Mouse (Mus musculus): ENCODE results near the gene Dpf3.

Gene Dpf3

GRCm38 (mm10) chr12:83466508-83467430 is 20.7 kb downstream of the Dpf3 start:
- peak; percentile 11 for DNase-seq (ENCODE audit: low spot score)

GRCm38 (mm10) chr12:83466053-83466452 is 21.5 kb downstream of the Dpf3 start:
- DNase-seq (ENCODE audit: low spot score), result no peak

GRCm38 (mm10) chr12:83460272-83460671 is 27.2 kb downstream of the Dpf3 start:
- no peak for DNase-seq (ENCODE audit: low spot score)

GRCm38 (mm10) chr12:83454697-83455321 is 32.7 kb downstream of the Dpf3 start:
- no peak for DNase-seq (ENCODE audit: low spot score)

- DNase-seq (ENCODE audit: low spot score), result no peak
Observed at GRCm38 (mm10) chr12:83451850-83452249, 35.7 kb downstream of the Dpf3 start.

GRCm38 (mm10) chr12:83450471-83450870 is 37.0 kb downstream of the Dpf3 start:
- DNase-seq (ENCODE audit: low spot score), result no peak

- no peak for DNase-seq (ENCODE audit: low spot score)
Observed at GRCm38 (mm10) chr12:83449202-83449601, 38.3 kb downstream of the Dpf3 start.

- DNase-seq (ENCODE audit: low spot score), result no peak
Observed at GRCm38 (mm10) chr12:83445587-83445986, 41.9 kb downstream of the Dpf3 start.

- no peak for DNase-seq (ENCODE audit: low spot score)
Observed at GRCm38 (mm10) chr12:83444448-83444847, 43.1 kb downstream of the Dpf3 start.

- DNase-seq (ENCODE audit: low spot score), result no peak
Observed at GRCm38 (mm10) chr12:83438002-83438401, 49.5 kb downstream of the Dpf3 start.

GRCm38 (mm10) chr12:83433987-83434698 is 53.4 kb downstream of the Dpf3 start:
- DNase-seq (ENCODE audit: low spot score), result no peak

GRCm38 (mm10) chr12:83433436-83433835 is 54.1 kb downstream of the Dpf3 start:
- no peak for DNase-seq (ENCODE audit: low spot score)

GRCm38 (mm10) chr12:83430207-83430606 is 57.3 kb downstream of the Dpf3 start:
- no peak for DNase-seq (ENCODE audit: low spot score)

- no peak for DNase-seq (ENCODE audit: low spot score)
Observed at GRCm38 (mm10) chr12:83428016-83428415, 59.5 kb downstream of the Dpf3 start.

- DNase-seq (ENCODE audit: low spot score), result no peak
Observed at GRCm38 (mm10) chr12:83427601-83428000, 59.9 kb downstream of the Dpf3 start.

- no peak for DNase-seq (ENCODE audit: low spot score)
Observed at GRCm38 (mm10) chr12:83426326-83426725, 61.2 kb downstream of the Dpf3 start.

- DNase-seq (ENCODE audit: low spot score), result no peak
Observed at GRCm38 (mm10) chr12:83425736-83426135, 61.8 kb downstream of the Dpf3 start.

GRCm38 (mm10) chr12:83424720-83425444 is 62.6 kb downstream of the Dpf3 start:
- DNase-seq (ENCODE audit: low spot score), result no peak

- DNase-seq (ENCODE audit: low spot score), result no peak
Observed at GRCm38 (mm10) chr12:83424086-83424719, 63.3 kb downstream of the Dpf3 start.

GRCm38 (mm10) chr12:83420346-83420745 is 67.2 kb downstream of the Dpf3 start:
- DNase-seq (ENCODE audit: low spot score), result no peak

- no peak for DNase-seq (ENCODE audit: low spot score)
Observed at GRCm38 (mm10) chr12:83415207-83415606, 72.3 kb downstream of the Dpf3 start.

GRCm38 (mm10) chr12:83413684-83414083 is 73.8 kb downstream of the Dpf3 start:
- DNase-seq (ENCODE audit: low spot score), result no peak

All from adipocyte (in vitro differentiated cells).